Mouse (Mus musculus) forebrain, embryonic 14.5 days (tissue): ENCODE measurements at regions not wholly inside any gene's neighbourhood (a gene's known extent, or its start where the extent isn't known, plus 50 kb on each side); places are given as distances from the start of the nearest gene placed in this dataset.
"Not testable (repeated sequence)": the region's sequence is repeated elsewhere in the genome, so short reads cannot be mapped to it uniquely, and the experiment has no call there.

ENCODE experiments used
- ATAC-seq: fragments of 200-750 bp; cut with Nextera tagmentation; 2 replicates; pipeline ENCODE4 v1.8.0; 2017; ENCODE audit warnings: mild to moderate bottlenecking, moderate library complexity
- DNase-seq: peaks from one replicate; pipeline ENCODE4 v3.0.0-alpha.2; 2015; ENCODE audit warnings: low spot score
- H3K27ac ChIP-seq: fragments of 300-500 bp; sonication (generic); 2 replicates; pipeline ENCODE4 v1.5.1; 2014; ENCODE audit warnings: low read depth, mild to moderate bottlenecking, control low read depth, low read length, moderate library complexity
- H3K27me3 ChIP-seq: fragments of 300-500 bp; sonication (generic); replicated peaks from 2 replicates; pipeline ENCODE4 v1.6.1; 2014; ENCODE audit warnings: low read length, control low read depth, mixed read lengths; ENCODE audit not compliant: control insufficient read depth, insufficient read depth
- H3K36me3 ChIP-seq: fragments of 300-500 bp; sonication (generic); 2 replicates; pipeline ENCODE4 v1.6.1; 2014; ENCODE audit warnings: low read length, control low read depth; ENCODE audit not compliant: control insufficient read depth, insufficient read depth
- H3K4me1 ChIP-seq: fragments of 300-500 bp; sonication (generic); 2 replicates; pipeline ENCODE4 v1.6.1; 2014; ENCODE audit warnings: antibody characterized with exemption, low read length, control low read depth; ENCODE audit not compliant: control insufficient read depth, insufficient read depth
- H3K4me2 ChIP-seq: fragments of 300-500 bp; sonication (generic); 2 replicates; pipeline ENCODE4 v1.6.1; 2014; ENCODE audit warnings: mild to moderate bottlenecking, control low read depth, low read length
- H3K4me3 ChIP-seq: fragments of 300-500 bp; sonication (generic); 2 replicates; pipeline ENCODE4 v1.5.1; 2014; ENCODE audit warnings: low read depth, low read length, control low read depth
- H3K9ac ChIP-seq: fragments of 300-500 bp; sonication (generic); 2 replicates; pipeline ENCODE4 v1.6.1; 2014; ENCODE audit warnings: mild to moderate bottlenecking, low read length, control low read depth, moderate library complexity
- H3K9me3 ChIP-seq: fragments of 300-500 bp; sonication (generic); replicated peaks from 2 replicates; pipeline ENCODE4 v1.6.1; 2016; ENCODE audit warnings: low read length, control low read depth, mixed read lengths; ENCODE audit not compliant: control insufficient read depth
- WGBS: fragments of 180-500 bp; shearing (Covaris S2); extraction: QIAGEN DNeasy Blood & Tissue Kit; methylation state at CpG from one replicate; pipeline ENCODE4 v1.1.7; 2014; 5-methylcytosine and 5-hydroxymethylcytosine counted together

- DNase-seq, ATAC-seq: not testable (repeated sequence)
- WGBS, result 8% methylated on average over 1 of the region's 1 CpGs
These were observed 790.7 kb downstream of the Prdm13 start for GRCm38 (mm10) chr4:20895081-20895480.

GRCm38 (mm10) chr4:20893872-20894271 is 791.9 kb downstream of the Prdm13 start:
- Histone ChIP-seq H3K27ac (no peak overlapping the region), H3K36me3 (no peaks in the 10 kb centered on the region), H3K27me3 (no peaks in the 10 kb centered on the region), H3K4me1 (no peaks in the 10 kb centered on the region), H3K4me3 (no peak overlapping the region), H3K9me3 (no peaks in the 10 kb centered on the region), H3K4me2 (no peak overlapping the region), H3K9ac (no peak overlapping the region)
- ATAC-seq (no peak), DNase-seq (peak; percentile 24)
- 72% methylated on average over 1 of the region's 1 CpGs for WGBS

More at GRCm38 (mm10) chr4:20895081-20895480, 790.7 kb downstream of the Prdm13 start:
- not testable (repeated sequence) for H3K9ac ChIP-seq, H3K27me3 ChIP-seq, H3K4me3 ChIP-seq, H3K9me3 ChIP-seq, H3K4me2 ChIP-seq, H3K36me3 ChIP-seq, H3K4me1 ChIP-seq, H3K27ac ChIP-seq

- H3K27me3 ChIP-seq, result no peaks in the 10 kb centered on the region
- H3K36me3 ChIP-seq, result no peaks in the 10 kb centered on the region
- no peak overlapping the region for H3K4me3 ChIP-seq
- no peak for ATAC-seq
- no peak for DNase-seq
- H3K4me1 ChIP-seq, result no peaks in the 10 kb centered on the region
- H3K9ac ChIP-seq, result no peak overlapping the region
- WGBS, result 95% methylated on average over 15 of the region's 15 CpGs
- no peak overlapping the region for H3K4me2 ChIP-seq
- no peak overlapping the region for H3K27ac ChIP-seq
- H3K9me3 ChIP-seq, result no peaks in the 10 kb centered on the region
These were observed 824.9 kb downstream of the Prdm13 start for GRCm38 (mm10) chr4:20860696-20861428.

- H3K27ac ChIP-seq, H3K27me3 ChIP-seq, H3K9ac ChIP-seq, H3K36me3 ChIP-seq, DNase-seq, H3K4me2 ChIP-seq, H3K4me3 ChIP-seq, H3K9me3 ChIP-seq, H3K4me1 ChIP-seq, ATAC-seq: not testable (repeated sequence)
- WGBS, result 88% methylated on average over 8 of the region's 8 CpGs
These were observed 825.7 kb downstream of the Prdm13 start for GRCm38 (mm10) chr4:20860066-20860465.

GRCm38 (mm10) chr4:20848424-20848823 is 837.3 kb downstream of the Prdm13 start:
- Histone ChIP-seq H3K4me2 (no peak overlapping the region), H3K27ac (no peak overlapping the region), H3K4me1 (no peaks in the 10 kb centered on the region), H3K9ac (no peak overlapping the region), H3K27me3 (no peaks in the 10 kb centered on the region), H3K36me3 (no peaks in the 10 kb centered on the region), H3K9me3 (no peaks in the 10 kb centered on the region), H3K4me3 (no peak overlapping the region)
- DNase-seq (no peak), ATAC-seq (no peak)
- WGBS, result 74% methylated on average over 2 of the region's 2 CpGs

- H3K9me3 ChIP-seq, result no peaks in the 10 kb centered on the region
These were observed 841.2 kb downstream of the Prdm13 start for GRCm38 (mm10) chr4:20844570-20844969.

More at GRCm38 (mm10) chr4:20844570-20844969, 841.2 kb downstream of the Prdm13 start:
- Histone ChIP-seq H3K36me3 (no peaks in the 10 kb centered on the region), H3K27me3 (no peaks in the 10 kb centered on the region), H3K9ac (no peak overlapping the region), H3K4me3 (no peak overlapping the region), H3K4me1 (no peaks in the 10 kb centered on the region), H3K27ac (no peak overlapping the region), H3K4me2 (no peak overlapping the region)
- DNase-seq, result peak; percentile 4
- ATAC-seq, result no peak
- WGBS, result 90% methylated on average over 3 of the region's 3 CpGs
